Mouse (Mus musculus): Measurements from ENCODE around the gene Ssc5d. TPM values are rescaled to one million over a fixed set of nuclear protein-coding genes. Genes with fewer than 3 reads are reported as not detected.

Gene Ssc5d
- polyA plus RNA-seq, 1 experiment from 2014 or later: 1.3 TPM

DNA sequence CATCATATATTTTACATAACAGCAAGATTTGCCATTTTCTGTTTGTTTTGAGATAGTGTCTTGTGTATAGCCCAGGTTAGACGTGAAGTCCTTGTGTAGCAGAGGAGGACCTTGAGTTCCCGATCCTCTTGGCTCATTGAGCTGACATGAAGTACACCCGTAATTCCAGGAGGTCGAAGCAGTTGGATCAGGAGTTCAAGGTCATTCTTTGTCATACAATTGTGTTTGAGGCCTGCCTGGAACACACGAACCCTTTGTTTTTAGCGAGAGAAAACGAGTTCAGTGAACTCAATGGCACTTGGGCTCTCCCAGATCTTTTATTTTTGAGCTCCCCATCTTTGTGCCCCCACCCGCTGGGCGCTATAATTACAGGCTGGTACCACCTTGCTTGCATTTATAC, 23.2 kb upstream of the Ssc5d start:
- Histone ChIP-seq H3K4me3 (no peak overlapping the region), H3K4me1 (replicated peaks) (peaks cover 19% of the 10 kb centered on the region), H3K27me3 (no peaks in the 10 kb centered on the region), H3K9me3 (no peaks in the 10 kb centered on the region), H3K27ac (replicated peaks) (no peak overlapping the region), H3K4me2 (no peak overlapping the region), H3K9ac (no peak overlapping the region), H3K36me3 (no peaks in the 10 kb centered on the region)
- WGBS: 85% methylated on average over 9 of the region's 9 CpGs
- ATAC-seq (ENCODE audit: low FRiP score, low read depth): no peak

GRCm38 (mm10) chr7:4906466-4906950, 19.1 kb upstream of the Ssc5d start, which contains the start of gene Gm36210:
TSS of gene Gm36210 (minus strand) at chr7:4906516.
- no peak for ATAC-seq (ENCODE audit: low FRiP score, low read depth)
- Histone ChIP-seq H3K36me3 (no peaks in the 10 kb centered on the region), H3K9me3 (no peaks in the 10 kb centered on the region), H3K9ac (no peak within 1 kb of the TSS), H3K4me3 (no peak within 1 kb of the TSS), H3K27ac (replicated peaks) (no peak within 1 kb of the TSS), H3K27me3 (no peaks in the 10 kb centered on the region), H3K4me2 (no peak within 1 kb of the TSS), H3K4me1 (replicated peaks) (no peaks in the 10 kb centered on the region)
- WGBS: 62% methylated on average over 10 of the region's 10 CpGs

DNA sequence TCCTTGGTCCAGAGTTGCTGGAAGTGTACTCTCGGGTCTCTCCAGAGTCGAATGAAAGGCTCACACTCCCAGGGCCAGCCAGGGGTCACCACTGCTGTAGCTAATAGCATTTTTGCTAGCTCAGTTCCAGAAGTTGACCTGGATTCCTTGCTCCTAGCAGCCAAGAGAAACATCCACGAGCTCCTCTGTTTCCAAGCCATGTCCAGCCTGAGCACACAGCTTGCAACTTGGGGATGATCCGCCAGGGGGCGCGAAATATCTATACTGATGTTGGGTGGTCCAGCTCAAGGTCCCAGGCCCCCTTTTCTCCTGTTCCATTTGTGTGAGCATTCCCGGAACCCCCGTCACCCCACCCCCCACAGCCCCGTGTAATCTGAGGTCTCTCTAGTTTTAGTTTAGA, 14.0 kb upstream of the Ssc5d start:
- H3K4me2 ChIP-seq: 0 out of 2 replicates have a peak overlapping the region, but pooled peaks have one; percentile 10
- 0 out of 2 replicates have a peak overlapping the region, but pooled peaks have one; percentile 19 for H3K4me3 ChIP-seq
- peaks cover 9% of the 10 kb centered on the region for H3K4me1 ChIP-seq (replicated peaks)
- no peaks in the 10 kb centered on the region for H3K9me3 ChIP-seq
- no peak overlapping the region for H3K9ac ChIP-seq
- H3K36me3 ChIP-seq: no peaks in the 10 kb centered on the region
- no peak for ATAC-seq (ENCODE audit: low FRiP score, low read depth)
- no peak overlapping the region for H3K27ac ChIP-seq (replicated peaks)
- no peaks in the 10 kb centered on the region for H3K27me3 ChIP-seq
- 38% methylated on average over 9 of the region's 9 CpGs for WGBS

- H3K9me3 ChIP-seq: no peaks in the 10 kb centered on the region
- H3K9ac ChIP-seq: no peak overlapping the region
- no peaks in the 10 kb centered on the region for H3K27me3 ChIP-seq
- 49% methylated on average over 5 of the region's 5 CpGs for WGBS
- H3K27ac ChIP-seq (replicated peaks): no peak overlapping the region
- no peaks in the 10 kb centered on the region for H3K36me3 ChIP-seq
- H3K4me3 ChIP-seq: peak overlapping the region; percentile 19; the same call in 1 of the 2 replicates
- H3K4me1 ChIP-seq (replicated peaks): peaks cover 16% of the 10 kb centered on the region
- ATAC-seq (ENCODE audit: low FRiP score, low read depth): no peak
- H3K4me2 ChIP-seq: no peak overlapping the region
Measured at GRCm38 (mm10) chr7:4912248-4912647, 13.3 kb upstream of the Ssc5d start.

DNA sequence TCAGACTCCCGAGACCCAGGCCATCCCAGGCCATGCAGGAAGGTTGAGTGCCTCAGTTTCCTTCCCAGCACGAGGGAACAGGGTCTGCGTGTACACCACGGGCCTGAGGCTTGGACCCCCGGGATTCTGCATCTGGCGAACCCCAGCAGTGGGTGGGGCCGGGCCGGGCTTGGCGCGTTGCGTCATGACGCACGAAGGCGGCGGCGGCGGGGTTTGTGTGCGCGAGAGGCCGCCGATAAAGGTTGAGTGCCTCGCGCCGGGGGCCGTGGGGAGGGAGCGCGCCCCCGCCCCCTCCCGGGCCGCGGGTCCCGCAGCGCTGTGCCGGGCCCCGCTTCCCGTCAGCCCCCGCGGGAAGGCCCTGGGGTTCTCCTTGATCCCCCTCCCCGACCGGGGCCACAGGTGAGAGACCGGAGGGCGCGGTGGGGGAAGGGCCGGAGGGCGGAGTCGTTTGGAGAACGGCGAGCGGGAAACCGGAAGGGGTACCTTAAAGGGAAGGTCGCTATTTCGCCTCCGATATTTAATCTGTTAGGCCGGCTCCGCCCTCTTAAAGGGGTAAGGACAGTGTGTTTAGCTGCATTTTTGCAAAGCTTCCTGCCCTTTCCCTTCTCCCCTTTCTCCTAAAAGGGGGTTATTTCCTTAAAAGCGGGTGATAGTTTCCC, 10.4 kb upstream of the Ssc5d start, which contains the start of gene Zfp628:
Gene Zfp628, plus strand, starts transcription at position 211 of the 659 bp plus-strand sequence.
- ATAC-seq (ENCODE audit: low FRiP score, low read depth): peak; percentile 90
- Histone ChIP-seq H3K4me2 (peak within 1 kb of the TSS; percentile 85), H3K4me3 (peak within 1 kb of the TSS; percentile 67), H3K27ac (replicated peaks) (peak within 1 kb of the TSS; percentile 99), H3K9ac (peak within 1 kb of the TSS; percentile 71), H3K36me3 (peaks cover 16% of the 10 kb centered on the region; the same call in 1 of the 2 replicates), H3K27me3 (no peaks in the 10 kb centered on the region), H3K4me1 (replicated peaks) (peaks cover 17% of the 10 kb centered on the region), H3K9me3 (no peaks in the 10 kb centered on the region)
- under 1% methylated on average over 49 of the region's 56 CpGs for WGBS

DNA sequence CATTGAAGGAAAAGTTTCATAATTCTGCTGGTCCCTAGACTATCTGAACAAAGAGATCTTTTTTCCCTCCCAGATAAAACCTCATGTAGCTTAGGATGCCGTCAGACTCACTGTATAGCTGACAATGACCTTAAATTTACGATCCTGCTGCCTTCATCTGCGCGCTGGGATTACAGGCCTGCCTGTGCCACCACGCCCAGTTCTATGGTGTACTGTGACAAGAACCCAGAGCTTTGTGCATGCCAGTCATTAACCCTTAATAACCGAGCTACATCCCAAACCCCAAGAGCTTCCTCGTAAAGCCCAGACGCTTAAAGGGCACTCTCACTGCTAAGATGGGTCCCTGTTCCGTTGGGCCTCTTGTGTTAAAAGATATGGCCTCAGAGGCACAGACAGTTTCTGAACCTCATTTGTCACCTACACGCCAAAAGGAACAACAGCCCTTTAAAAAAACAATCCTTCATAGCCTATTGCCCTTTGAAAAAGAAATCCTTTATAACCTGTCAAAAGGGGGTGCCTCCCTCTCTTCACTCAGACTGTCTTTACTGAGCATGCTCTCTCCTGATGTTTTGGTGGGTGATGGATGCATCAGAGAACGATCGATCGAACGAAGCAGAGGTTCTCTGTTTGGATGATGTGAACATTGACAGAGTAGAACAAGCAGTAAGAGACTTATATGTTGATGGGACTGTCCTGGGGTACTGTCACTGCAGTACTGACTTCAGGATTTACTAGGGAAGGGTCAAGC, 9.7 kb upstream of the Ssc5d start:
- peak overlapping the region; percentile 85 for H3K4me2 ChIP-seq
- peak overlapping the region; percentile 67 for H3K4me3 ChIP-seq
- H3K36me3 ChIP-seq: peaks cover 23% of the 10 kb centered on the region; the same call in 1 of the 2 replicates
- ATAC-seq (ENCODE audit: low FRiP score, low read depth): peak; percentile 24
- peaks cover 18% of the 10 kb centered on the region for H3K4me1 ChIP-seq (replicated peaks)
- no peaks in the 10 kb centered on the region for H3K27me3 ChIP-seq
- no peaks in the 10 kb centered on the region for H3K9me3 ChIP-seq
- H3K9ac ChIP-seq: peak overlapping the region; percentile 71
- WGBS: 9% methylated on average over 14 of the region's 14 CpGs
- peak overlapping the region; percentile 99 for H3K27ac ChIP-seq (replicated peaks)

DNA sequence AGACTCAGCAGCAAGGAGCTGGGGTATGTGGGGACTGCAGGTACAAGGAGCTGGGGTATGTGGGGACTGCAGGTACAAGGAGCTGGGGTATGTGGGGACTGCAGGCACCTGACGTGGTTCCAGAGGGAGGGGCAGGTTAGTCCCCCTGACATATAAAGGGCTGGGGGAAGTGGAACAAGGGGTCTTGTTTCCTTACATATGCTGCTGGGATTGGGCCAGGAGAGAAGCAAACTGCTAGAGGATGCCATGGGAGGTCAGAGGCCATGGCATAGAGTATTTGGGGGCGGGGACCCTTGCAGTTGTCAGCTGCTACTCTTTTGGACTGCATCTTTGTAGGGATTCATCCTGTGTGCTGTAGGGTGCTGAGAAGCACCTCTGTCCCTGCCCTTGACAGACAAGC, 8.1 kb upstream of the Ssc5d start:
- 93% methylated on average over 2 of the region's 2 CpGs for WGBS
- H3K9ac ChIP-seq: no peak overlapping the region

DNA sequence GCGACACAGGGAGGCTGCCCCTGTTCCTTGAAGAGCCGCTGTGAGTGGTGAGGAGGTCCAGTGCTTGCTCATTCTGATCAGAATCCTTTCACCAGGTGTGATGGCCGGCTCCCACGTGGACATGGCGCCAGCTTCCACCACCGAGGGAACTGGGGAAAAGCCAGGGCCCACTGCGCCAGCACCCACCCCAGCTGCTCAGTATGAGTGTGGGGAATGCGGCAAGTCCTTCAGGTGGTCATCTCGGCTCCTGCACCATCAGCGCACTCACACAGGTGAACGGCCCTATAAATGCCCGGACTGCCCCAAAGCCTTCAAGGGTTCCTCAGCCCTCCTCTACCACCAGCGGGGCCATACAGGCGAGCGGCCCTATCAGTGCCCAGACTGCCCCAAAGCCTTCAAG, 6.9 kb upstream of the Ssc5d start:
- H3K9ac ChIP-seq: no peak overlapping the region
- WGBS: 95% methylated on average over 15 of the region's 15 CpGs
- H3K4me3 ChIP-seq: no peak overlapping the region
- H3K27ac ChIP-seq (replicated peaks): no peak overlapping the region
- no peak for ATAC-seq (ENCODE audit: low FRiP score, low read depth)
- no peaks in the 10 kb centered on the region for H3K27me3 ChIP-seq
- H3K36me3 ChIP-seq: peaks cover 23% of the 10 kb centered on the region; the same call in 1 of the 2 replicates
- H3K4me1 ChIP-seq (replicated peaks): peaks cover 43% of the 10 kb centered on the region
- no peak overlapping the region for H3K4me2 ChIP-seq
- H3K9me3 ChIP-seq: no peaks in the 10 kb centered on the region

More for the DNA sequence above, 8.1 kb upstream of the Ssc5d start:
- peaks cover 23% of the 10 kb centered on the region; the same call in 1 of the 2 replicates for H3K36me3 ChIP-seq
- no peak overlapping the region for H3K4me2 ChIP-seq
- H3K27ac ChIP-seq (replicated peaks): peak overlapping the region; percentile 99; the same call in 1 of the 2 replicates
- H3K4me3 ChIP-seq: no peak overlapping the region
- peaks cover 33% of the 10 kb centered on the region for H3K4me1 ChIP-seq (replicated peaks)
- no peaks in the 10 kb centered on the region for H3K27me3 ChIP-seq
- ATAC-seq (ENCODE audit: low FRiP score, low read depth): no peak
- H3K9me3 ChIP-seq: no peaks in the 10 kb centered on the region

DNA sequence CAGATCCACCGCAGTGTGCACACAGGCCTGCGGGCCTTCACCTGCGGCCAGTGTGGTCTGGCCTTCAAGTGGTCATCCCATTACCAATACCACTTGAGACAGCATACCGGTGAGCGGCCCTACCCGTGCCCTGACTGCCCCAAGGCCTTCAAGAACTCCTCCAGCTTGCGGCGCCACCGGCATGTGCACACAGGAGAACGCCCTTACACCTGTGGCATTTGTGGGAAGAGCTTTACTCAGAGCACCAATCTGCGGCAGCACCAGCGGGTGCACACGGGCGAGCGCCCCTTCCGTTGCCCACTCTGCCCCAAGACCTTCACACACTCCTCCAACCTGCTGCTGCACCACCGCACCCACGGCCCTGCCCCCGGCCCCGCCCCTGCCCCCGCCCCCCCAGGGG, 6.5 kb upstream of the Ssc5d start:
- H3K4me3 ChIP-seq: no peak overlapping the region
- H3K4me1 ChIP-seq (replicated peaks): peaks cover 47% of the 10 kb centered on the region
- H3K36me3 ChIP-seq: peaks cover 23% of the 10 kb centered on the region; the same call in 1 of the 2 replicates
- no peaks in the 10 kb centered on the region for H3K9me3 ChIP-seq
- H3K4me2 ChIP-seq: no peak overlapping the region
- H3K27ac ChIP-seq (replicated peaks): no peak overlapping the region
- WGBS: 92% methylated on average over 17 of the region's 21 CpGs
- H3K9ac ChIP-seq: no peak overlapping the region
- H3K27me3 ChIP-seq: no peaks in the 10 kb centered on the region
- ATAC-seq (ENCODE audit: low FRiP score, low read depth): no peak

- Histone ChIP-seq H3K9me3 (no peaks in the 10 kb centered on the region), H3K9ac (no peak overlapping the region), H3K27me3 (no peaks in the 10 kb centered on the region), H3K36me3 (peaks cover 23% of the 10 kb centered on the region; the same call in 1 of the 2 replicates), H3K27ac (replicated peaks) (0 out of 2 replicates have a peak overlapping the region, but pooled peaks have one; percentile 12), H3K4me3 (no peak overlapping the region), H3K4me2 (no peak overlapping the region), H3K4me1 (replicated peaks) (peaks cover 52% of the 10 kb centered on the region)
- 92% methylated on average over 21 of the region's 21 CpGs for WGBS
- ATAC-seq (ENCODE audit: low FRiP score, low read depth): no peak
Measured at GRCm38 (mm10) chr7:4919971-4920370, 5.6 kb upstream of the Ssc5d start.

GRCm38 (mm10) chr7:4920496-4920895, 5.1 kb upstream of the Ssc5d start:
- Histone ChIP-seq H3K4me1 (replicated peaks) (peaks cover 57% of the 10 kb centered on the region), H3K9me3 (no peaks in the 10 kb centered on the region), H3K4me2 (no peak overlapping the region), H3K36me3 (peaks cover 23% of the 10 kb centered on the region; the same call in 1 of the 2 replicates), H3K27ac (replicated peaks) (peak overlapping the region; percentile 12; the same call in 1 of the 2 replicates), H3K4me3 (no peak overlapping the region), H3K9ac (no peak overlapping the region), H3K27me3 (no peaks in the 10 kb centered on the region)
- 93% methylated on average over 19 of the region's 19 CpGs for WGBS
- ATAC-seq (ENCODE audit: low FRiP score, low read depth): no peak

Measured in hindbrain, embryonic 15.5 days (tissue).